Mouse (Mus musculus) kidney, adult 2 months (tissue): Measurements from ENCODE around the gene Smad1. TPM values are rescaled to one million over a fixed set of nuclear protein-coding genes. Genes with fewer than 3 reads are reported as not detected.

Experiments
- DNase-seq: peaks from one replicate; pipeline ENCODE4 v3.0.0; 2021
- H3K27ac ChIP-seq: fragments of 200-500 bp; 2 replicates; pipeline ENCODE4 v1.5.1; 2012; ENCODE audit warnings: low read depth, low read length, control low read depth, inconsistent platforms; ENCODE audit not compliant: insufficient read depth
- H3K27me3 ChIP-seq: fragments of 200-500 bp; replicated peaks from 2 replicates; pipeline ENCODE4 v1.6.1; 2012; ENCODE audit warnings: mild to moderate bottlenecking, moderate library complexity, low read length, inconsistent platforms; ENCODE audit not compliant: control insufficient read depth, insufficient read depth
- H3K36me3 ChIP-seq: fragments of 200-500 bp; 2 replicates; pipeline ENCODE4 v1.6.1; 2012; ENCODE audit warnings: mild to moderate bottlenecking, moderate library complexity, low read length, inconsistent platforms; ENCODE audit not compliant: control insufficient read depth, insufficient read depth
- H3K4me1 ChIP-seq: fragments of 200-500 bp; 2 replicates; pipeline ENCODE4 v1.6.1; 2011; ENCODE audit warnings: low read length; ENCODE audit not compliant: control insufficient read depth, insufficient read depth
- H3K4me3 ChIP-seq: fragments of 200-500 bp; 2 replicates; pipeline ENCODE4 v1.5.1; 2011; ENCODE audit warnings: mild to moderate bottlenecking, low read depth, low read length, control low read depth; ENCODE audit not compliant: insufficient read depth
- CTCF ChIP-seq: fragments of 200-500 bp; conservative IDR thresholded peaks from 2 replicates; pipeline ENCODE4 v1.5.1; 2011; ENCODE audit warnings: low read depth, mild to moderate bottlenecking, control low read depth, low read length, moderate library complexity, mixed read lengths; ENCODE audit not compliant: insufficient read depth, insufficient read length
- POLR2A ChIP-seq: fragments of 200-500 bp; IDR thresholded peaks from one replicate; pipeline ENCODE4 v1.6.1; 2011; ENCODE audit warnings: low read depth, low read length, control low read depth
- WGBS: fragments of 180-500 bp; shearing (Covaris S2); methylation state at CpG from one replicate; pipeline ENCODE4 v1.1.7; 2018; 5-methylcytosine and 5-hydroxymethylcytosine counted together
- polyA plus RNA-seq: library from polyadenylated mRNA; depleted of rRNA; stranded (reverse); fragments of >200 nt; gene quantifications from 2 replicates; pipeline ENCODE4 v1.2.3, GENCODE M21; 2012

Smad1 gene
- polyA plus RNA-seq, 1 experiment: 20.8 TPM

- no peak for TF ChIP-seq POLR2A
- TF ChIP-seq CTCF: no peak
- no peaks in the 10 kb centered on the region for H3K36me3 ChIP-seq
- WGBS: 54% methylated on average over 6 of the region's 6 CpGs
- no peaks in the 10 kb centered on the region for H3K27me3 ChIP-seq
- H3K27ac ChIP-seq: no peak overlapping the region
- no peak overlapping the region for H3K4me3 ChIP-seq
- DNase-seq: no peak
- peaks cover 5% of the 10 kb centered on the region for H3K4me1 ChIP-seq
Observed at GRCm38 (mm10) chr8:79392649-79393048, 6.7 kb downstream of the Smad1 start.

- DNase-seq: no peak
- H3K27me3 ChIP-seq: no peaks in the 10 kb centered on the region
- TF ChIP-seq CTCF (no peak), POLR2A (no peak)
- WGBS: 72% methylated on average over 13 of the region's 13 CpGs
- no peak overlapping the region for H3K27ac ChIP-seq
- H3K4me3 ChIP-seq: no peak overlapping the region
- H3K36me3 ChIP-seq: no peaks in the 10 kb centered on the region
- peaks cover 5% of the 10 kb centered on the region for H3K4me1 ChIP-seq
Observed at GRCm38 (mm10) chr8:79391454-79391853, 7.9 kb downstream of the Smad1 start.

- H3K27me3 ChIP-seq: no peaks in the 10 kb centered on the region
- H3K36me3 ChIP-seq: no peaks in the 10 kb centered on the region
- DNase-seq: peak; percentile 95
- TF ChIP-seq CTCF: no peak
- no peak for TF ChIP-seq POLR2A
- 31% methylated on average over 23 of the region's 23 CpGs for WGBS
- H3K4me1 ChIP-seq: peaks cover 5% of the 10 kb centered on the region; the same call in 1 of the 2 replicates
- no peak overlapping the region; the same call in 1 of the 2 replicates for H3K27ac ChIP-seq
- peak overlapping the region; percentile 55 for H3K4me3 ChIP-seq
Observed at GRCm38 (mm10) chr8:79389074-79389786, 10.1 kb downstream of the Smad1 start.

GRCm38 (mm10) chr8:79386831-79387230 is 12.5 kb downstream of the Smad1 start:
- no peaks in the 10 kb centered on the region for H3K27me3 ChIP-seq
- DNase-seq: no peak

GRCm38 (mm10) chr8:79386358-79386757 is 13.0 kb downstream of the Smad1 start:
- Histone ChIP-seq H3K27ac (no peak overlapping the region), H3K27me3 (no peaks in the 10 kb centered on the region), H3K4me3 (no peak overlapping the region), H3K4me1 (peaks cover 15% of the 10 kb centered on the region), H3K36me3 (no peaks in the 10 kb centered on the region)
- no peak for TF ChIP-seq POLR2A
- peak; percentile 25; the same call in 1 of the 2 replicates for TF ChIP-seq CTCF
- 87% methylated on average over 6 of the region's 6 CpGs for WGBS
- DNase-seq: no peak

More at GRCm38 (mm10) chr8:79386831-79387230, 12.5 kb downstream of the Smad1 start:
- TF ChIP-seq POLR2A: no peak
- no peak for TF ChIP-seq CTCF
- Histone ChIP-seq H3K36me3 (no peaks in the 10 kb centered on the region), H3K4me3 (no peak overlapping the region), H3K27ac (no peak overlapping the region), H3K4me1 (peaks cover 13% of the 10 kb centered on the region)
- WGBS: 91% methylated on average over 5 of the region's 5 CpGs

GRCm38 (mm10) chr8:79384276-79385271 is 14.7 kb downstream of the Smad1 start:
- 46% methylated on average over 25 of the region's 25 CpGs for WGBS
- H3K4me3 ChIP-seq: no peak overlapping the region
- H3K27ac ChIP-seq: no peak overlapping the region
- TF ChIP-seq POLR2A (no peak), CTCF (no peak)
- peaks cover 15% of the 10 kb centered on the region for H3K4me1 ChIP-seq
- no peaks in the 10 kb centered on the region for H3K36me3 ChIP-seq
- DNase-seq: no peak
- H3K27me3 ChIP-seq: no peaks in the 10 kb centered on the region

GRCm38 (mm10) chr8:79382857-79383262 is 16.5 kb downstream of the Smad1 start:
- H3K4me1 ChIP-seq: peaks cover 10% of the 10 kb centered on the region
- 29% methylated on average over 8 of the region's 8 CpGs for WGBS
- DNase-seq: peak; percentile 46

More at GRCm38 (mm10) chr8:79382857-79383262, 16.5 kb downstream of the Smad1 start:
- H3K27me3 ChIP-seq: no peaks in the 10 kb centered on the region
- H3K27ac ChIP-seq: no peak overlapping the region
- TF ChIP-seq POLR2A (no peak), CTCF (no peak)
- H3K36me3 ChIP-seq: no peaks in the 10 kb centered on the region
- no peak overlapping the region for H3K4me3 ChIP-seq
